Mouse (Mus musculus) right cerebral cortex, adult 18-20 months (tissue): ENCODE measurements around the gene Gm6096.

Experiments used
- DNase-seq: peaks from one replicate; pipeline ENCODE4 v3.0.0; 2022; ENCODE audit warnings: mixed read lengths

The Gm6096 gene

GRCm38 (mm10) chr7:34235602-34236001 is 15.2 kb upstream of the Gm6096 start:
- DNase-seq: no peak

GRCm38 (mm10) chr7:34238086-34238485 is 12.8 kb upstream of the Gm6096 start:
- no peak for DNase-seq

GRCm38 (mm10) chr7:34242176-34242575 is 8.7 kb upstream of the Gm6096 start:
- no peak for DNase-seq

GRCm38 (mm10) chr7:34246870-34247499 is 3.9 kb upstream of the Gm6096 start:
- no peak for DNase-seq

- DNase-seq: no peak
Observed at GRCm38 (mm10) chr7:34252030-34252429, 1.2 kb downstream of the Gm6096 start.

GRCm38 (mm10) chr7:34255137-34255536 is 4.3 kb downstream of the Gm6096 start:
- no peak for DNase-seq

GRCm38 (mm10) chr7:34255916-34256315 is 5.1 kb downstream of the Gm6096 start:
- no peak for DNase-seq

GRCm38 (mm10) chr7:34257279-34257678 is 6.4 kb downstream of the Gm6096 start:
- DNase-seq: no peak

- DNase-seq: no peak
Observed at GRCm38 (mm10) chr7:34258407-34258806, 7.6 kb downstream of the Gm6096 start.

- DNase-seq: no peak
Observed at GRCm38 (mm10) chr7:34263437-34263836, 12.6 kb downstream of the Gm6096 start.

GRCm38 (mm10) chr7:34265876-34266346 is 15.1 kb downstream of the Gm6096 start:
- DNase-seq: peak; percentile 80

GRCm38 (mm10) chr7:34266421-34266820 is 15.6 kb downstream of the Gm6096 start:
- DNase-seq: no peak

GRCm38 (mm10) chr7:34268463-34268862 is 17.6 kb downstream of the Gm6096 start:
- DNase-seq: no peak

GRCm38 (mm10) chr7:34272465-34272864 is 21.6 kb downstream of the Gm6096 start:
- no peak for DNase-seq

- DNase-seq: no peak
Observed at GRCm38 (mm10) chr7:34276066-34276465, 25.2 kb downstream of the Gm6096 start.

- no peak for DNase-seq
Observed at GRCm38 (mm10) chr7:34277656-34278055, 26.8 kb downstream of the Gm6096 start.

GRCm38 (mm10) chr7:34290450-34291151 is 39.8 kb downstream of the Gm6096 start:
- no peak for DNase-seq

GRCm38 (mm10) chr7:34291265-34291664 is 40.4 kb downstream of the Gm6096 start:
- no peak for DNase-seq

- no peak for DNase-seq
Observed at GRCm38 (mm10) chr7:34292633-34293032, 41.8 kb downstream of the Gm6096 start.

GRCm38 (mm10) chr7:34296124-34296523 is 45.3 kb downstream of the Gm6096 start:
- DNase-seq: no peak

GRCm38 (mm10) chr7:34298818-34299217 is 48.0 kb downstream of the Gm6096 start:
- DNase-seq: no peak
